Mouse (Mus musculus) intestine, embryonic 16.5 days (tissue): Measurements from ENCODE around the gene Thumpd3. TPM values are rescaled to one million over a fixed set of nuclear protein-coding genes. Genes with fewer than 3 reads are reported as not detected.

ENCODE experiments used
- ATAC-seq: fragments of 200-750 bp; cut with Nextera tagmentation; 2 replicates; pipeline ENCODE4 v1.8.0; 2017; ENCODE audit warnings: moderate TSS enrichment, moderate library complexity
- H3K27ac ChIP-seq: fragments of 300-500 bp; sonication (generic); 2 replicates; pipeline ENCODE4 v1.5.1; 2014; ENCODE audit warnings: mild to moderate bottlenecking, low read length
- H3K27me3 ChIP-seq: fragments of 300-500 bp; sonication (generic); replicated peaks from 2 replicates; pipeline ENCODE4 v1.6.1; 2014; ENCODE audit warnings: low read length, control low read depth, mixed read lengths; ENCODE audit not compliant: control insufficient read depth, insufficient read depth
- H3K36me3 ChIP-seq: fragments of 300-500 bp; sonication (generic); 2 replicates; pipeline ENCODE4 v1.6.1; 2014; ENCODE audit warnings: low read length, control low read depth; ENCODE audit not compliant: control insufficient read depth, insufficient read depth
- H3K4me1 ChIP-seq: fragments of 300-500 bp; sonication (generic); 2 replicates; pipeline ENCODE4 v1.6.1; 2014; ENCODE audit warnings: low read length, control low read depth, mixed read lengths; ENCODE audit not compliant: control insufficient read depth, insufficient read depth
- H3K4me2 ChIP-seq: fragments of 300-500 bp; sonication (generic); 2 replicates; pipeline ENCODE4 v1.6.1; 2014; ENCODE audit warnings: low read depth, low read length, control low read depth
- H3K4me3 ChIP-seq: fragments of 300-500 bp; sonication (generic); 2 replicates; pipeline ENCODE4 v1.5.1; 2014; ENCODE audit warnings: mild to moderate bottlenecking, low read length
- H3K9ac ChIP-seq: fragments of 300-500 bp; sonication (generic); 2 replicates; pipeline ENCODE4 v1.6.1; 2014; ENCODE audit warnings: low read depth, low read length
- H3K9me3 ChIP-seq: fragments of 300-500 bp; sonication (generic); 2 replicates; pipeline ENCODE4 v1.6.1; 2016; ENCODE audit warnings: low read length, control low read depth; ENCODE audit not compliant: control insufficient read depth
- WGBS: fragments of 180-500 bp; shearing (Covaris S2); extraction: QIAGEN DNeasy Blood & Tissue Kit; methylation state at CpG from one replicate; pipeline ENCODE4 v1.1.7; 2014; 5-methylcytosine and 5-hydroxymethylcytosine counted together
- polyA plus RNA-seq: library from polyadenylated mRNA; unstranded; fragments of >200 nt; fragmentation: Nextera tagmentation; extraction: Ambion mirVana; gene quantifications from 2 replicates; pipeline ENCODE4 v1.2.1, GENCODE M21; 2015

The Thumpd3 gene
- polyA plus RNA-seq, 1 experiment from 2014 or later: 63.0 TPM

GRCm38 (mm10) chr6:113093206-113093605 is 47.2 kb downstream of the Thumpd3 start:
- Histone ChIP-seq H3K9me3 (no peaks in the 10 kb centered on the region), H3K9ac (no peak overlapping the region), H3K36me3 (no peaks in the 10 kb centered on the region), H3K4me1 (peaks cover 3% of the 10 kb centered on the region), H3K27me3 (no peaks in the 10 kb centered on the region), H3K4me3 (no peak overlapping the region), H3K4me2 (no peak overlapping the region), H3K27ac (no peak overlapping the region)
- WGBS: 76% methylated on average over 3 of the region's 3 CpGs
- ATAC-seq: no peak

GRCm38 (mm10) chr6:113095547-113095946 is 49.5 kb downstream of the Thumpd3 start:
- Histone ChIP-seq H3K9ac (no peak overlapping the region), H3K9me3 (no peaks in the 10 kb centered on the region), H3K4me2 (no peak overlapping the region), H3K27me3 (no peaks in the 10 kb centered on the region), H3K4me3 (no peak overlapping the region), H3K36me3 (no peaks in the 10 kb centered on the region), H3K4me1 (peaks cover 18% of the 10 kb centered on the region), H3K27ac (no peak overlapping the region)
- WGBS: 70% methylated on average over 1 of the region's 1 CpGs
- ATAC-seq: no peak

- H3K4me3 ChIP-seq: no peak overlapping the region
- no peak for ATAC-seq
- H3K9me3 ChIP-seq: no peaks in the 10 kb centered on the region
- no peak overlapping the region for H3K9ac ChIP-seq
- H3K27ac ChIP-seq: no peak overlapping the region
- no peaks in the 10 kb centered on the region for H3K36me3 ChIP-seq
- WGBS: 79% methylated on average over 5 of the region's 5 CpGs
- peaks cover 20% of the 10 kb centered on the region for H3K4me1 ChIP-seq
- no peak overlapping the region for H3K4me2 ChIP-seq
- H3K27me3 ChIP-seq: no peaks in the 10 kb centered on the region
Observed at GRCm38 (mm10) chr6:113097662-113098061, 51.6 kb downstream of the Thumpd3 start.

- 12% methylated on average over 5 of the region's 5 CpGs for WGBS
- Histone ChIP-seq H3K27me3 (no peaks in the 10 kb centered on the region), H3K4me3 (peak overlapping the region; percentile 3; the same call in 1 of the 2 replicates), H3K9me3 (no peaks in the 10 kb centered on the region), H3K4me2 (peak overlapping the region; percentile 48), H3K9ac (peak overlapping the region; percentile 17; the same call in 1 of the 2 replicates), H3K27ac (peak overlapping the region; percentile 86), H3K4me1 (peaks cover 20% of the 10 kb centered on the region), H3K36me3 (no peaks in the 10 kb centered on the region; the same call in 1 of the 2 replicates)
- ATAC-seq: peak; percentile 96
Observed at GRCm38 (mm10) chr6:113099640-113100289, 53.7 kb downstream of the Thumpd3 start.

- H3K9me3 ChIP-seq: no peaks in the 10 kb centered on the region
- H3K4me1 ChIP-seq: peaks cover 17% of the 10 kb centered on the region
- H3K4me2 ChIP-seq: no peak overlapping the region
- no peak overlapping the region for H3K27ac ChIP-seq
- no peaks in the 10 kb centered on the region for H3K27me3 ChIP-seq
- no peak for ATAC-seq
- H3K9ac ChIP-seq: no peak overlapping the region
- no peak overlapping the region for H3K4me3 ChIP-seq
- 69% methylated on average over 4 of the region's 4 CpGs for WGBS
- H3K36me3 ChIP-seq: no peaks in the 10 kb centered on the region; the same call in 1 of the 2 replicates
Observed at GRCm38 (mm10) chr6:113102541-113102940, 56.5 kb downstream of the Thumpd3 start.

GRCm38 (mm10) chr6:113103765-113104164 is 57.7 kb downstream of the Thumpd3 start:
- no peak overlapping the region for H3K9ac ChIP-seq
- H3K36me3 ChIP-seq: no peaks in the 10 kb centered on the region; the same call in 1 of the 2 replicates
- H3K9me3 ChIP-seq: no peaks in the 10 kb centered on the region
- H3K4me2 ChIP-seq: no peak overlapping the region
- ATAC-seq: no peak
- H3K27ac ChIP-seq: no peak overlapping the region
- peaks cover 14% of the 10 kb centered on the region for H3K4me1 ChIP-seq
- H3K27me3 ChIP-seq: no peaks in the 10 kb centered on the region
- H3K4me3 ChIP-seq: no peak overlapping the region

- Histone ChIP-seq H3K36me3 (peaks cover 10% of the 10 kb centered on the region), H3K4me3 (no peak overlapping the region)
Observed at GRCm38 (mm10) chr6:113109378-113109777, 63.4 kb downstream of the Thumpd3 start.

GRCm38 (mm10) chr6:113109956-113110355 is 63.9 kb downstream of the Thumpd3 start:
- no peak for ATAC-seq
- Histone ChIP-seq H3K4me1 (no peaks in the 10 kb centered on the region), H3K27me3 (no peaks in the 10 kb centered on the region), H3K9ac (no peak overlapping the region), H3K27ac (no peak overlapping the region), H3K9me3 (no peaks in the 10 kb centered on the region), H3K36me3 (peaks cover 10% of the 10 kb centered on the region), H3K4me2 (no peak overlapping the region), H3K4me3 (no peak overlapping the region)
- 82% methylated on average over 7 of the region's 7 CpGs for WGBS

More at GRCm38 (mm10) chr6:113109378-113109777, 63.4 kb downstream of the Thumpd3 start:
- no peaks in the 10 kb centered on the region for H3K27me3 ChIP-seq
- WGBS: 87% methylated on average over 3 of the region's 3 CpGs
- H3K4me2 ChIP-seq: no peak overlapping the region
- H3K9me3 ChIP-seq: no peaks in the 10 kb centered on the region
- H3K9ac ChIP-seq: no peak overlapping the region
- ATAC-seq: no peak
- H3K27ac ChIP-seq: no peak overlapping the region
- H3K4me1 ChIP-seq: no peaks in the 10 kb centered on the region
